Mouse (Mus musculus) embryo, embryonic 11 days (tissue): ENCODE data around the gene Ifitm6.
"Not testable (repeated sequence)": the region's sequence is repeated elsewhere in the genome, so short reads cannot be mapped to it uniquely, and the experiment has no call there.

Experiments used
- DNase-seq: peaks from one replicate; pipeline ENCODE4 v3.0.0-alpha.2; 2015

The Ifitm6 gene

DNA sequence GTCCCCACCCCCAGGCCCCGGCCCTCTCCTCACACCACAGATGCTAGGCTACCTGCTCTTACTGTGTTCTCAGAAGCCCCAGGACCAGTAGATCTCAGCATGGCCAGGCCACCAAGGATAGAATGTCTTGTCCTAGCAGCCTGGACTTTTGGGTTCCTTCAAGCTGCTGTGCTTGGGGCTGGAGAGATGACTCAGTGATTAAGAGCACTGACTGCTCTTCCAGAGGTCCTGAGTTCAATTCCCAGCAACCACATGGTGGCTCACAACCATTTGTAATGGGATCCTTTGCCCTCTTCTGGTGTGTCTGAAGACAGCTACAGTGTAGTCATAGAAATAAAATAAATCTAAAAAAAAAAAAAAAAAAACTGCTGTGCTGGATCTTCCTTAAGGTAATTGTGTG lies at the start of gene Ifitm6:
Gene Ifitm6, minus strand, starts transcription at position 101 of the 400 bp plus-strand sequence.
- not testable (repeated sequence) for DNase-seq

DNA sequence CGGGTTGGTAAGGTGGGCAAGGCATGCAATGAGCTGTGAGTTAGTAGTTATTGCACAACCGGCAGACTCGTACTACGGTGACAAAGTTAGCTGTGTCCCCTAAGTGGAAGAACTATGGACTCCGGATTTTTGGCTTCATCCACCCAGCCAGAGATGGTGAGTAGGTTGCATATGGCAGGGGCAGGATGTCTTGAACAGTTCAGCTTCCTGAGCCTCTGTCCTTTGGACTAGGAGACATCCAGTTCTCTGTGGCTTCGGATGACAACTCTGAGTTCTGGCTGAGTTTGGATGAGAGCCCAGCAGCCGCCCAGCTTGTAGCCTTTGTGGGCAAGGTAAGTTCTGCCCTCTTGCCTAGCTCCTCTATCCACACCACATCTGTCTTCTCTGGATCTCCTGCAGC lies 46.9 kb upstream of the Ifitm6 start:
- DNase-seq: no peak

DNA sequence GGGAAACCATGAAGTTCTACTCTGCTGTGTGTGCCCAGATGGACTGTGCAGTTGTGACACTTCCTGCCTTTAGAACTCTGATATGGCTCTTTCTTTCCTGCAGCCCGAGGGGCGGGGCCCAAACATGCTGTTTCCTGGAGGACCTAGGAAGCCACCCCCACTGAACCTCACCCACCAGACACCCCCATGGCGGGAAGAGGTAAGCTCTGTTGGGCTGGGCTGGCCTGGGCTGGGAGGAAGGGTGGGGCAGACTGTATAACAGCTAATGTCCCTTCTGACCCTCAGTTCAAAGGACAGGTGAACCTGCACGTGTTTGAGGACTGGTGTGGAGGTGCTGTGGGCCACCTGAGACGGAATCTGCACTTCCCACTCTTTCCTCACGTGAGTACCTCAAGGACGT lies 46.5 kb upstream of the Ifitm6 start:
- no peak for DNase-seq

DNA sequence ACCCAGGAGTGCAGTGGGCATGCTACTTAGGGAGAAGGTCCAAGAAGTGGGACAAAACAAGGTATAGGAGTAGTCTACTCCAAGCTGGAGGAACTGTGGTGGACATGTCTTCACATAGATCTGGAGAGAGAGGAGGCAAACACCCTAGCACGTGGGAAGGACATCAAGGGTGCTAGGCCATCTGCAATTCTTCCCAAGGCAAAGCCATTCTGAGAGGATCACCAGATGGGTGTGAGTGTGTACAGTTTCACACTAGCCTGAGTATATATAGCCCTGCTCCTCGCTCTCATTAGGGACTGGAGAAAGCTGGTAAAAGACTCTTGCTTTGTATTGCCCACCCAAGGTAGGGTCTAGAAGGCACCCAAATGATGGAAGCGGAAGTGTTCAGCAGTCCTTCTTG lies 45.6 kb upstream of the Ifitm6 start:
- no peak for DNase-seq

DNA sequence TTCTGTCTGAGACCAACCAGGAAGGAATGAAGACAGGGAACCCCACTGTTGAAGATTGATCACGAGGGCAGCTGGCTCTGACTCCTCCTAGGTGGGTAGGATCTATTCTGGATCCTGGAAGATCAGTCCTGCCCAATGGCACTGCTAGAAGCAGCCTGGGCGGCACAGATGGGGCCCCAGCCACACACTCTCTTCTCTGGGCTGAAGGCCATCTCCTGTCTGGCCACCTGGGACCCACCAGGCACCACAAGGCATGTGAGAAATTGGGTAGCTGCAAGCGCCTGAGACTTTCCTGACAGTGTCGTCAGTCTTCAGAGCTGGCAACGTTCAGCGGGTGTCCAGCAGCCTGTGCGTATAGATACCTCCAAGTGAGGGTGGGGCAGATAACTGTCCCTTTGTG lies 44.8 kb upstream of the Ifitm6 start:
- no peak for DNase-seq

DNA sequence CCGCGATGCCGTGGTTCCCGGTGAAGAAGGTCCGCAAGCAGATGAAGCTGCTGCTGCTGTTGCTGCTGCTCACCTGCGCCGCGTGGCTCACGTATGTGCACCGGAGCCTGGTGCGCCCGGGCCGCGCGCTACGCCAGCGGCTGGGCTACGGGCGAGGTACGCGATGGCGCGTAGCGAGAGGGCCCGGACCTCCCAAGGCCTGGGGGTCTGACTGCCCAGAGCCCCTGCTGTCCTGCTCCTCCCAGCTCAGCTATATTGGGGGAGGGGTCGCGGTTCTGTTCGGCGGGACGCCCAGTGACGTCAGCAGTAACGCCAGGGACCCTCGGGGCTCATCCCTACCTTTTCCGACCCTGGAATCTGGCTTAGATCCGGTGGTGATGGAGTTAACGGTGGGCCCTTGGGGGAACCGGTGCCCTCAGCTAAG lies 43.6 kb upstream of the Ifitm6 start:
- DNase-seq: peak; percentile 56

DNA sequence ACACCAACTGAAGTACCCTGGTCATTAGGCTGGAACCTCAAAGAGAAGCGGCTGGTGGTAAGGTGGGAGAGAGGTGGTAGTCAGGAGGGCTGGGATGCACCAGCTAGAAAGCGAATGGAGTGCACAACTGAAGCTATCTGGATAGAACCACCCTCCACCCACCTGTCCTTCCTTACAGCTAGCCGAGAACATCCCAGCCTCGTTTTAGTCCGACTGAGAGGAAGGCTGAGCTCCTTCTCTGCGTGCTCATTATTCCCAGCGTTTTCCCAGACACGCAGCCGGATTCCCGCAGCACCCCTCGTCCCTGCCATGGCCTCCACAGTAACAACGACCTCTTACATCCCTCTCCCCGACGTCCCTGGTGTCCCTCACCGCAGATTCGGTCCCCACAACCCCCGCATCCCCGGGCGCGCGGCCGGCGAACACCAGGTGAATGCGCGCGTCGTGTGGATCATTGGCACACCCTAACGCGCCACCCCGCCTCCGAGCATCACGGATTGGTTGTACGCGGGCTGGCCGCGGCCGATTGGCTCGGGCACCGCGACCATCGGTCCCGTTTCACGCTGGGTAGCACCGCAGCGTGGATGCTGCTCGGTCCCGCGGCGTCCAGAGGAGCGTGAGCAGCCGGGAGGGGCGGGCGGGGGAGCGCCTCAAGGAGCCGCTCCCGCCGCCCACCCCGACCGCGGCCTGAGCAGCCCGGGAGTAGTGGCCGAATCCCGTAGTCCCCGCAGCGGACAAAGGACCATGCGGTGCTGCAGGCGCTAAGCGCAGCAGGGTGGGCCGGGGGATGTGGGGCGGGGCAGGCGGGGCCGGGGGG lies 42.9 kb upstream of the Ifitm6 start, which contains the start of gene B4galnt4:
Gene B4galnt4, plus strand, starts transcription at position 679 of the 817 bp plus-strand sequence.
- DNase-seq: peak; percentile 95

DNA sequence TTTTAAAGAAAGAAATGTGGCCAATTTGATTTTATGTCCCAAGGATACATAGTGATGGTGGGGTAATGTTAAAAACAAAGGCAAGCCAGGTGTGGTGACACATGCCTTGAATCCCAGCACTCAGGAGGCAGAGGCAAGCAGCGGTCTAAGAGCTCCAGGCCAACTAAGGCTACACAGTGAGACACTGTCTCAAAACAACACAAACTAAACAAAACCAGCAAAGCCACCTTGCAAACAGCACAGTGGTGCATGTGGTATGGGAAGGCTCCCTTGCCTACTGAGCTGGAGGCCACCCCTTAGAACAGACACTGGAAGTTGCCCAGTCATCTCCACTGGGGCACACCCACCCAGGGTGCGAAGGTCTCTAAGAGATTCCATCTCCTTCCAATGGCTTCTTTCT lies 42.2 kb upstream of the Ifitm6 start:
- DNase-seq: no peak

DNA sequence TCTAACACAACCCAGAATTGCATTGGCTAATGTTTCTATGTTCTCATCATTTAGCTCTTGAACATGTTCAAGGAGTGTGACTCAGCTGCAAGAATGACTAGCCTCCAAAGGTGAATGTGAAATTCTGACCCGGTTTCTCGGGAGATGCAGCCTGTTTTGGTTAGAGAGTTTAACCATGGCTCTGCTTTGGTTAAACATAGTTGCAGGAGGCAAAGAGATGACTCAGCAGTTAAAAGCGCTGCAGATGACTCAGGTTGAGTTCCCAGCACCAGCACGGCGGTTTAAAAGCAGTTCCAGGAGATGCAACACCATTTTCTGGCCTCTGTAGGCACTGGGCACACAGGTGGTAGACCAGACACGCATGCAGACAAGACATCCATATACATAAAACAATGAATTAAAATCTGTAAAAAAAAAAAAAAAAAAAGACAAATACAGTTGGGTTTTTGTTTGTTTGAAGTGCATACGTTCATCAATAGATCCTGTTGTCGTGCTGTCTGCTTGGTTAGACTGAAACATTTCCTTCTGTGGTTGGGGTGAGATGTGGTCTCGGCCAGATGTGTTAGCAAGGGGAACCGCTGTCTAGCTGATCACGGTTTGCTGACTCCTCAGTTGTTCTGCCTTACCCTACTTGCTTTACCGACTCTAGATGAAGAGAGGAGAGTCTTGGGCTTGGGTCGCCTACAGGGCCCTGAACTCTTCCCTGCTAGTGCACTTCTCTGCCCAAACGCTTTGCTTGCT lies 41.0 kb upstream of the Ifitm6 start:
- no peak for DNase-seq

DNA sequence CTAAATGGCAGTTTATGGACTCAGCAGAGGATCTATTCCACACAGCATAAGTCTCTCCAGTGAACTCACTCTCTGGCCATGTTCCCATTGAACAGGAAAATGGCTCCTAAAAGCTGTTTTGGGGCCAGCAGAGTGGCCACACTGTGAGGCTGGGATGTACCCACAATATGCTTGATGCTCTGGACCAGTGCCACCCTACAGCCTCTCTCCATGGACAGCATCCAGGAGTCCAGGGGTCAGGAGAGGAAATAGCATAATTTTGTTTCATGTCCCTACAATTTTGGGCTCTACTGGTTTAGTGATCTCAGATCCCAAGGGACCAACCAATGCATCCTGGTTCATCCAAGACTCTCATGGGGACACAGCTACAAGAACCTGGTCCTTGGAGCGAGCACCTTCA lies 39.8 kb upstream of the Ifitm6 start:
- no peak for DNase-seq

DNA sequence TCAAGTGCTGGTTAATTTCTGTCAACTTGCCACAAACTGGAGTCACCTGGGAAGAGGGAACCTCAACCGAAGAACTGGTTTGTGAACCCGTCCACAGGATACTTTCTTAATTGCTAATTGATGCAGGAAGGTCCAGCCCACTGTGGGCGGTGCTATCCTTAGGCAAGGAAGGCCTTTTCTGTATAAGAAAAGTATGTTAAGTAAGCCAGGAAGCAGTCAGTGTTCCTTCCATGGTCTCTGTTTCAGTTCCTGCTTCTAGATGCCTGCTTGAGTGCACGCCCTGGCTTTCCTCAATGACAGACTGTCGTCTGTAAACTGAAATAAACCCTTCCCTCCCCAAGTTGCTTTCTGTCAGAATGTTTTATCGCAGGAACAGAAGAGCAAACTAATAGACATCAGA lies 39.3 kb upstream of the Ifitm6 start:
- DNase-seq: no peak

DNA sequence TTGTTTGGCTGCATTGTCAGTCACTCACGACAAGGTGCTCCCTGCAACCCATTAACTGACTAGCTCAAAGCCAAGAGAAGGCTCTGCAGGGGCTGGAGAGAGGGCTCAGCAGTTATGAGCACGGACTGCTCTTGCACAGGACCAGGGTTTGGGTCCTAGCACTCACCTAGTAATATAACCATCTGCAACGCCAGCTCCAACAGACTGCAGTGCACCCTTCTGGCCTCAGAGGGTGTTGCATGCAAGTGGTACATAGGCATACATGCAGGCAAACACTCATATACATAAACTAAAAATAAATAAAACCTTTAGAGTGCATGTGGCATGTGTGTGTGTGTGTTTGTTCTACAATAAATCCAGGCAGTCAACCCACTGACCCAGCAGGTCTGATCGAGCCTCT lies 38.1 kb upstream of the Ifitm6 start:
- DNase-seq: no peak

DNA sequence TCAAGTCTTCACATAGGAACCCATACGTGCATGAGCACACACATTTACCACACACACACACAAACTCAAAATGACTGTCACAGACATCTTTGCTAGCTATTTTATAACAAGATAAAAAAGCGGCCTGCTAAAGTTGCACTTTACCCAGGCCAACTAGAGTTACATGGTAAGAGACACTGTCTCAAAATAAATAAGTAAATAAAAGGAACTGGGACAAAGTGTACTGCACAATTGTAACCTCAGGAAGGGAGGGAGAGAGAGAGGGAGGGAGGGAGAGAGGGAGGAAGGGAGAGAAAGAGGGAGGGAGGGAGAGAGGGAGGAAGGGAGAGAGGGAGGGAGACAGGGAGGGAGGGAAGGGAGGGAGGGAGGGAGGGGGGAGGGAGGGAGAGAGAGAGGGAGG lies 34.7 kb upstream of the Ifitm6 start:
- no peak for DNase-seq

DNA sequence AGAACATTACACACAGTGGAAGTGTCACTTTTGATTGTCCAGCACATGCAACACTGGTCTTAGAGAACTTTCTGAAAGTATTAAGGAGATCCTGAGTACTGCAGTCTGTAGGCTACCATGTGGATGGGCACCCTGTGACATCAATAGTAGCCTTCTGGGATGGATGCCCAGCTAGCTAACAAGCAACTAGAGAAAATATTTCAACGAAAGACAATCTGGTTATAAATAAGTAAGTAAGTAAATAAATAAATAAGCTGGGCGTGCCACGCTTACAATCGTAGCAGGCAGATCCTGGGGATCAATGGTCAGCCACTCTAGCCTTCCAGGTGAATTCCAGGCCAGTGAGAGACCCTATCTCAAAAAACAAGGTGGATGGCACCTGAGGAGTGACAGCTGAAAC lies 34.3 kb upstream of the Ifitm6 start:
- no peak for DNase-seq

DNA sequence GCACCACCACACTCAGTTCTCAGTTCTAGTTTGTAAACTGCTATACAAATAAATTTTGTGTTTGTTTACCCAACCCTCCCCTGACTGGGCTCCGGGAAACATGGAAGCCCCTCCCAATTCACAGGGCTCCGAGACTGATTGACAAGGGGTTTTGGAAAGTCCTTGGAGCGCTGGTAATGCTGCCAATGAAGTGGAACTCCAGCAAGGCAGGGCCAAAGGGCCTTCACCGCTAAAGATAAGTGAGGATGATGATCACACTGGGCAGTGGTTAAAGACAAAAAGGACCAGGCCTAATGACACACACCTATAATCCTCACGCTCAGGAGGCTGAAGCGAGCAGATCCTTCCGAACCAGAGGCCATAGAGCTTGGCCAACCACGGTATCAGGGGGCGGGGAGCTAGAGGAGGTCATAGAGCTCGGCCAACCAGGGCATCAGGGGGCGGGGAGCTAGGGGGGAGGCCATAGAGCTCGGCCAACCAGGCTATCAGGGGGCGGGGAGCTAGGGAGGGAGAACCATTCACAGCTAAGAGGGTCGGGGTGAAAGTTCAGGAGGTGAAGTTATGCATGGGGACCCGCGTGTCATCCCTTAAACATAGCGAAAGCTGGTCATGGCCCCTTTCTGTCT lies 33.4 kb upstream of the Ifitm6 start:
- DNase-seq: no peak

DNA sequence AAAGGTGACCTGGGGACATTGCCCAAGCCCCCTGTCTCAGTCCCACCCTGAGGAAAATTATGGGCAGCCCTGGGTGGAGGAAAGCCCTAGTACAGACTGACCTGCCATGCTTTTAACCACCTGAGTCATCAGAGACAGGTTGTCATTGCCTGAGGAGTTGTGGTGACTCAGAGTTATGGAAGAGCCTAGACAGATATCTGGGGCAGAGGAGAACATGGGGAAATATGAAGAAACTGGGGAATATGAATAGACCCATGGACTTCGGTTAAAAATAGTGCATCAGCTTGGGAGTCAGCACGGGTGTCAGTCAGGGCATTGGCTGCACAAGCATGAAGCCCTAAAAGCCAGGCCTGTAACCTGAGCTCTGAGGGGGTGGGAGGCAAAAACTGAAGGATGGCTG lies 31.6 kb upstream of the Ifitm6 start:
- no peak for DNase-seq

DNA sequence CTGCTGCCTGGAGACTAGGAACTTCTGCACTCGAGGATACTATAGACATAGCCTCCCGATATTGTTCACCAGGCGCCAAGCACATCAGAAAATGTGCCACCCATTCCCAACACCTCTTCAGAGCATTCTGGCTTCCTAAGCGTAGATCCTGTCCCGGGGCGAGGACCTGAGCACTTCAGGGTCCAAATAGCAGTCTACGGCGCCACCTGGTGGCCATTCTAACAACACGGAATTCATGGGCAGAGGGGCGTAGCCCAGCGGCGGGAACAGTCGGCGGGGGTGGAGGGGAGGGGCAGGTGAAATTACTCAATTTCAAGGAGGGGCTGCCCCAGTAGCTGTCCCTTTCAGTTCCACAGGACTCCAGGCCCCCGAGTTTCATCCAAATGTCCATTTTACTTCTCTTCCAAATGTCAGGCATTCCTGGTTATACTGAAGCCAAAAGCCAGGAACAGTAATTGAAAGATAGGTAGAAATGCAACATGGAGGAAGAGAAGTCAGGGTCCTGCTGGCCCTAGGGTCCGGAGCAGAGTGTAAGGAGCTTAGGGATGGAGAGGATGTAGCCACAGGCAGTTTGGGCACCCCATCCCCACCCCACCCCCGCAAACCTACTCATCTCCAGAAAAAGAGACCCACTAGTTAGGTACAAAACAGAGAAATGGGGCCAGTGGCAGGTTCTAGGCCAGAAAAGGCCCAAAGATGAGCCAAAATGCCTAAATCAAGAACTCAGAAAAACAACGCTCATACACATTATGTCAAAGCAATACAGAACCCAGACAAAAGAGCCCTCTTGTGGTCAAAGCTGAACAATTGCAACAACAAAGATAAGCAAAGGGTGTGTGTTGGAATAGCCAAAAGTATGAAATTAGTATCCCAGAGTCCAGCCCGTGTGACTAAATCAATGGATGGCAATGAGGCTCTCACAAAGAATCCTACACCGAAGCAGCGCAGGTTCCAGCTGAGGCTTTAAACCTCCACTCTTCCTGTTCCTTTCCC lies 30.8 kb upstream of the Ifitm6 start:
- DNase-seq: peak; percentile 94

DNA sequence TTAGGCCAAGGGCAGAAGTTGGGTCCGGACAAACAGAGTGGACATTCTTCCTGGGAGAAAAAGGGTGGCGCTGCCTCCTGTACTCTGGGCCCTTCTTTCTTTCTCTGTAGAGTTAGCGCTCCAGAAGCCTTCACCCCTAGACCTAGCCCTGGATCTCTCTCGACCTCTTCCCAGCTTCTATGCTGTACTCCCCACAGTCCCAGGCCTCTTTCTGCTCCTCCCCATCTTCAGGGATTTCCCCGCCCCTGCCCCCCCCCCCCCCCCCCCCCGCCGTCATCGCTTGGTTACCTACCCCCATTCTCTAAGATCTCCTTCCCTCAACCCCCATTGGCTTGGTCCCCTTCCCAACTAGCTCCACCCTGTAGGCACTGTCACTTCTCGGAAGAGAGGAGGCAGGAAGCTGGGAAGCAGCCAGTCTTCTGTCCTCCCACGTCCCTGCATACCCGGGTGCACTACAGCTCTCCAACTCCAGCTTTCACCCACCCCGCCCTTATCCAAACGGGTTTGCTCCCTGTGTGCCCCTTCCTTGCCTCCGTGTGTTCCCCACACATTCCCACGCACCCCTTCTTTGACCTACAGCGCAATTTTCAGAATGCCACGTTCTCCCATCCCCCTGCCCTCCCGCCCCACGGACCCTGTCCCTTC lies 30.0 kb upstream of the Ifitm6 start:
- peak; percentile 61 for DNase-seq

DNA sequence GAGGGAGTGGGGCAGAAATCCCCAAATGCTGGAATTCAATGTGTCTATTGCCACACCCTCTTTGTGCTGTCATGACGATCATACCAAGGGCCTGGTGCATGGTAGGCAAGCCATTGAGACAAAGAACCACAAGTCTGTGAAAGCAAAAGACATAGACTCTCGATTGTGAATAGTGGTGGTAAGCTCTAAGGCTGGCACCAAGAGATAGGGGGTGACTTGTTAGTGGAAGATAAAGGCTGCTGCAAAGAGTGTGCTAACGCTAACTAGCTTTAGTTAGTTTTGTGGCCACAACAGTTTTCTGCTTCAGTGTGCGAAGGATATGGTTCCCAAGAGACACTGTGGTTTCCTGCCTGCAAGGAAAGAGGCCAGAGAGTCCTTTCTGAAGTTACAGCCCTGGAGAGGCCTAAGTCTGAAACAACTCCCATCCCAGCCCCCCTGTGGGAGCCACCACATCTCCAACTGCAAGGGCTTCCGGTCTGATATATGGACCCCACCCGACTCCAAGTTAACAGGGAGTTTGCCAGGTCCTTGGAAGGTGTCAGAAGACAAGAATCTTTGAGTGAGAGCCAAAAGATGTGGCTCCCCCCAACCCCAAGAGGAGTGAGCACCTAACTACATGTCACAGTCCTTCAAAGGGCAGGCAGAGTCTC lies 29.3 kb upstream of the Ifitm6 start:
- peak; percentile 17 for DNase-seq

DNA sequence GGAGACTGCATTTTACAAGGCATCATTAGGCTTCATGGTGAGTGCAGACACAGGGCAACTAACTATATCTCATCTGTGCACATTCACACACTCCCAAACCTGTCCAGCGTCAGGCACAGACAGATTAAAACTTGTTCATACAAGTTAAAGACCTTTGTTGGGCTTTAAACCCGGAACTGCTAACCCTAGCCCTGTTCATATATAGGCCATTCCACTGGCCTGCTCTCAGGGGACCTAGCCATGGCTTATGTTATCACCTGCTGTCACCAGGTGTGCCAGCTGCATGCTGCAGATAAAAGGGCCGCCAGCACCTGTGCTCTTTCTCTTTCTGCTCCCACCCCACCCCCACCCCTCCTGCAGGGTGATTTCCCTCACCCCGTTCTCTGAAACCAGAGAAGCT lies 24.8 kb upstream of the Ifitm6 start:
- peak; percentile 15 for DNase-seq

DNA sequence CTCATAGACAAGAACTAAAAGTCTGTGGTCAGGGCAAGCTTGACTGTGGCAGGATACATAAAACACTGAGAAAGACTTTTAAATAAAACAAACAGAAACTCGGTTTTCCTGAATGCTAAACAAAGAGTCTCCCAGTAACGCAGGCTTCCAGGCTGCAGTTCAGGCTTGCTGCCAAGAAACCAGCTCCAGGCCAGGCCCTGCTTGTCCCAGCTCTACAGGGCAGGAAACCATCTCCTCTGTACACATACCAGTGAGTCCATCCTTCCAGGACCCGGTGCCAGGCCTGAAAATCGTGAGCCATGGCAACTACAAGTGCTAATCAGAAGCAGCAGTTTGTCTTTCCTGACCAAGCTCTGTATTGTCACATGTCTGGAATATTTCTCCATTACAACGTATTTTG lies 23.9 kb upstream of the Ifitm6 start:
- peak; percentile 37 for DNase-seq
